Mouse (Mus musculus) R1 (cell line): ENCODE measurements around the gene Maml3.
A peak's percentile ranks its signal among the peaks of the same experiment; 100 is the strongest.

ENCODE experiments used
- DNase-seq: peaks from one replicate; pipeline ENCODE4 v3.0.0-alpha.2; 2018; ENCODE audit warnings: low read depth, low spot score

Maml3 gene

DNA sequence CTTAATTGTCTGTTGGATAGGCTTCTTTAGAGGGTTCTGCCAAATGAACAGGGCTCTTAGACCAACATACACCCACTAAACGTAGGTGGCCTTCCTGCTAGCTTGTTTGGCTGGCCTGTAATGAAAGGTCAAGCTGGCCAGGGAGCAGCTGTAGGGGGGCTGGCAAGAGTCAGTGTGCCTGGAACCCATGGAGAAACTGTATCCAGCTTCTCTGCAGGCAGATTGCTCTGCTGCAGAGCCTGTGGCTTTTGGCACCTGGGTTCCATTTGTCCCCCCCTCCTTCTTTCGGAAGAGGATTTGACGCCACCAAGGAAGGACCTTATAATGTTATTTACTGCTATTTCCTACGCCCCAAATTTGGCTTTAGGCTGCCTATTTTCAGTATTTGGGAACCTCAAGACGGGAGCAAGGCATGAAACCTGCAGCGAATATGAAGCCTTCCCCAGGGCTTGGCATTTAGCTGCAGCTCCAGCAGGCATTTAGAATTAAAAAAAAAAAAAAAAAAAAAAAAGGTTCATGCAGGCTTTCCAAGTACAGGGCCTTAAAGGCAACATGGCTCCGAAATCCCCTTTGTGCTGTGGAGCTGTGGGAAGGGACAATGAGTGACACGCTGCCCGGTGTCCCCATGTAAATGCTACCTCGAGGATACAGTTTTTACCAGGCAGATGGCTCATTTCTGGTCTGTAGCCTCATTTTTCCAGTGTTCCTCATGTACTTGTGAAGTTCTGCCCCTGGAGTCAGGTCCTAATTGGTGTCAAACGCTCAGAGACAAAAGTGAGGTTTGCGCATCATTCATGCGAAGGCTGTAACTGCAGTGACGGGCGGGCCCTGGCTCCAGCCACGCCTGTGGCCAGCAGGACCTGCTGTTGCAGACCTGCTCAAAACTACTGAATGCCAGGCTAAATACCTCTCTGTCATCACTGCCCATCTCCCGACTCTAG lies 356.2 kb downstream of the Maml3 start:
- DNase-seq = no peak

DNA sequence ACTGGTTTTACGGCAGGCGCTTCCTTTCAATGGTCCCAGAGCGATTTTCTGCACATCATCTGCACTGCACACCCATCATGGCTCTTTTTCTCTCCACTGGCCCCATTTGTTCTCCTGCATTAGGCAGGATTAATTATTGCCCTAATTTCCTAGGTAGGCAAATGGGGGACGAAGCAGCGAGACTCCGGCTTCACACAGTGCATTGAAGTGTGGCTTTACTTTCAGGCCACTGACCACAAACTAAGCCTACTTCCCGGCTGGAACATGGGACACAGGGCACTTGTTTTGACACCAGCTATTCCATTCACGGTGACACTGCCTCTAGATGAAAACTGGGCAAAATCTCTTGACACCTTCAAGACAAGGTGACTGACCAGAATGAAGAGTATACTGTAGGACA lies 358.1 kb downstream of the Maml3 start:
- no peak for DNase-seq

DNA sequence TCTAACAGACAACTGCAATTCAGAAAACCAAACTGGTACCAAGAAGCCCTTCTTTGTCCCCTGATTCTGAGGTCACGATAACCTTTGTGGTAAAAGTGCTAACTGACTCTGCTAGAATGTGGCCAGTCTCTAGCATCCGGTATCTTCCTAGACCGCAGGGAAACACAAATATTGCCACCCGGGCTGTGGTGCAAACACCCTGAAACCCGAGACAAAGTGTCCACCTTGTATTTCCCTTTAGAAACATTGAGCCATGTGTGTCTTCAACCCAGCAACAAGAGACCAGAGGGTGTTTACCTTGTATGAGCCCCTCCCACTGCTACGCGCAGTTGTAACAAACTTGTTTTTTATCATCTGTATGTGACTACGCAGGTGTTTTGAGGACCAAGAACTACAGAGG lies 359.7 kb downstream of the Maml3 start:
- DNase-seq = no peak

- DNase-seq = no peak
These were observed 360.5 kb downstream of the Maml3 start for GRCm38 (mm10) chr3:51744339-51744759.

DNA sequence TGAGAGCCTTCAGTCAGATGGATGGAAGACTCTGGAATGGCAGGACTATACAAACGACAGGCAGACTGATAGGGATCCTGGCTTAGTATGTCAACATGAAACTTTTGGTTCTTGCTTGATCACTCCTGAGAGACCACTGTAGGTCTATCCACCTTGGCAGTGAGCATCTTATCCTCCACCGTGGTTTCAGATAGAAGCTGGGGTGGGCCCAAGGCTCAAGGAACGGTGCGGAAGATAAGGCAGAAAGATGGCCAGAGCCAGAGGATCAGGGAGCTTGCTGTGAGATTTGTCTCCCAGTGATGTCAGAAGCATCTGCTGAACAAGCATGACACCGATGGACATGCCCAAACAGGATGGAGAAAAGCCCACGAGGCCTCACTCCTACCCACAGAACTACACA lies 362.5 kb downstream of the Maml3 start:
- DNase-seq = no peak

- peak; percentile 20 for DNase-seq
These were observed 363.1 kb downstream of the Maml3 start for GRCm38 (mm10) chr3:51741824-51742223.

GRCm38 (mm10) chr3:51739835-51740112 lies 365.1 kb downstream of the Maml3 start:
- DNase-seq = no peak

GRCm38 (mm10) chr3:51739049-51739834 lies 365.6 kb downstream of the Maml3 start:
- peak; percentile 24 for DNase-seq

DNA sequence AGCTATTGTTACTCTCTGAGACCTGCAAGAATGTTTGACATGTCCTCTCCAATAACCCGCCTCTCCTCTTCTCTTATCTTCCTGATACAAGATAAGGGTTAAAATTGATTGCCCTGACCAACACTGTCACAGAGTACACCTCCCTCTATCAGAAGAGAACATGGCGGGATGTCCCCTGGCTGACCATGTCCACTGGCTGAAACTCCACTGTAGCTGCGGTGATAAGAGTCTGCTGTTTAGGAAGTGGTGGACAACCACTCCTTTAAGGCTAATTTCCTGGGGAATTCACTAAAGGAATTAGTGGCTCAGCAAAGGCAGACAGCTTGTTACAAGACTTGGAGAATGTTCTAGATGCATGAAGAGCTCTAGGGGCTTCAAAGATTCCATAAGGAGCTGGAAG lies 371.2 kb downstream of the Maml3 start:
- no peak for DNase-seq

DNA sequence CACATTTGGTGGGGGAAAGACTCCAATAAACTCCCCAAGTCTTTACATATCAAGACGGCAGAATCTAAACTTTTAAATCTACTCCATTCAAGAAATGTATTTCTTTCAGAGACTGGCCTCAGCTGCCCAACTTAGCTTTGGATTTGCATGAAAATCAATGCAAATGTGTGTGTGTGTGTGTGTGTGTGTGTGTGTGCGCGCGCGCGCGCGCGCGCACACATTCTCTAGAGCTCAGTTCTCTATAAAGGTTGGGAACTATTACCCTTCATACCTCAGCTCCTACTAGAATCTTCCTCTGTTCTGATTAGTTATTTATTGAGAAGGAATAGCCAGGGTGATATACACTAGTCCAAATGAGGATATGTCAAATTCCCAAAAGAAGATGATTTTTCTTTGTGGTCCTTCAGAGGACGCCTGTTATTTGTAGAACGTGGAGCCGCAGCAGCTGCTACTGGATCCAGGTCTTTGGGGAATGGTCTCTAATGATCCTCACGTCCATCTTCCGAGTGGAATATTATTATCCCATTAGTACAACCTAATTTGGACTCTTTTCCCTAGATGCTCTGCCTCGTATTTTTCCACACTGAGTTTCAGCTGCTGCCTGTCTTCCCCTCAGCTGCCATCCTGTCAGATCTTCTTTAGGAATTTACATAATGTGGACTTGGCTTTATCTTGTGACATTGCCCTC lies 372.8 kb downstream of the Maml3 start:
- DNase-seq = no peak

DNA sequence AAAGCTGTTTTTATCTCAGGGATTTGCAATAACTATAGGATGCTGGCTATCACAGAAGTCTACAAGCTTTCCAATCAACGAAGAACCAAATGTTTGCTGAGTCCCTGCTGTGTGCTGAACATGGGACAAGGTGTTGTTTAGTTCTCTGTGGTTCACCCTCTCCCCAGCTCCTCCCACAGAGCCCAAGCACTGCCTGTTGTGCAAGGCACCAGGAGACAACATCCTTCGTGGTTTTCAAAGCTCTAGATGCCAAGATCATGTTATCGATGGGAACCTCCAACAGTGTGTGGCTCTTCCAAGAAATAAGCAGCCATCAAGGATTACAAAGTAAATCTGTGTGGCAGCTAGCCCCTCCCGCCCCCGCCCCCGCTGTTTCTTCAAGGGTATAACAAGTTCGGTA lies 374.2 kb downstream of the Maml3 start:
- no peak for DNase-seq

- DNase-seq = no peak
These were observed 375.6 kb downstream of the Maml3 start for GRCm38 (mm10) chr3:51729109-51729918.

DNA sequence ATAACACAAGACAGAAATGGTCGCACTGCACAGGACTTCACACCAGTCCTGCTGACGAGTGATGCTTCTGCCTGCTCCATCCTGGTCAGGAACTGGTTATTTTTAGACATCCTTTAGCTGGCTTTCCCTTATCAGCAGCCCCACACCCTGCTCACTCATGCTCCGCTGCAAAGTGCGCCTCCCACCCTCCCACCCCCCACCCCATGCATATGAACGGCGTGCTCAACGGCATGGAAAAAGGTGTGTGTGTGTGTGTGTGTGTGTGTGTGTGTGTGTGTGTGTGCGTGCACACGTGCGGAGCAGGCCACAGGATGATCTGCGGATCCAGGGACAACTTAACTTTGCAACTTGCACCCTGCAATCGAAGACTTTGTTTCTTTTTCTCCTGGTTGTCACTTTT lies 376.4 kb downstream of the Maml3 start:
- DNase-seq = no peak

GRCm38 (mm10) chr3:51727968-51728367 lies 376.9 kb downstream of the Maml3 start:
- no peak for DNase-seq

DNA sequence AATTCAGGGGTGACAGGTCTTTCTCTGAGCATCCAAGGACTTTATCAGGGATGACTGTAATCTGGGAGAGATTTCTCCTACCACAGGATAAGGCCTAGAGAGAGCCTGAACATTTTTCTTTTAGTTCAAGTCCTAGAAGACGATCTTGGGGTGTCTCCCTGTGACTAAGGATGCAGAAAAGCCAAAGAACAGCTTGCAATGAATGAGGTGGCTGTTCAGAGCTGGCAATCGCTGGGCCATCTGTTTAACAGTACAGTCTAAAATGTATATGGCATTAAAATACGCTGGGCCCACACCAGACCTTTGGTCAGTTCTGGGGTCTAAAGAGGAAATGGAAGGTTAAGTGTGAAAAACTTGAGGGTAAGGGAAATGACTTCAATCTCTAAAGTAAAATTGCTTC lies 377.4 kb downstream of the Maml3 start:
- DNase-seq = no peak

DNA sequence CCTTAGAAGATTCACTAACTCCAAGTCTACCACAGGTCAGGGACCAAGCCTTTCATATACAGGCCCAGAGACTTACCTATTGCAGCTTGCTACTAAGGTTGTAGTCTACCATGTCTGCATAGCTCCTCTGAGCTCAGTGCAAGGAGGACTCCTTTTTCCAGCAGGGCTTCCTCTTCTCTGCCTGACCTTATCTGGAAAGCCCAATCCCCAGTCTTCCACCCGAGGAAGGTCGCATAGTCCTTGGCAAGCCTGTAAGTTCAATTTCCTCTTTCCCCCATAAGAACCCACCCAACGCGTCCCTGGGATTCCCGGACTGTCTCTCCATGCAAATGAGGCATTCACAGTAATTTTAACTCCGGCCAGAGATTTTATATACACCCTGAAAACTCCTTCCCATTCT lies 378.6 kb downstream of the Maml3 start:
- no peak for DNase-seq

DNA sequence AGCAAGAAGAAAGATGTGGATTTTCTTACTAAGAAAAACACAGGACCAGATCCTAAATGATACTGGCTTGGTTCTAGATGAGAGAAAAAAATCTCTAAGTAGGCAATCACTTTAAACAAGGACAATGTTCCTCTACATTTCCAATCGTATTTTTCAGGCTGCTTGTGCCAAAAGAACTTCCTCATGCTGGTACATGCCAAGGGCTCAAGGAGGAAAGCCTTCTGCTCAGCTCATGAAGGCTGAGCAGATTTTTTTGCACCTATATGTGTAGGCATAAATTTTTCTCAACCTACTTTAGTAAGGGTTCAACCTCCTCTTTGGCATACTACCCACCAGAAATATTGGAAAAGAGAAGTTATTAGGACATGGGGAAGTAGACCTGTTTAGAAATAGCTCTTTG lies 384.9 kb downstream of the Maml3 start:
- DNase-seq = no peak

DNA sequence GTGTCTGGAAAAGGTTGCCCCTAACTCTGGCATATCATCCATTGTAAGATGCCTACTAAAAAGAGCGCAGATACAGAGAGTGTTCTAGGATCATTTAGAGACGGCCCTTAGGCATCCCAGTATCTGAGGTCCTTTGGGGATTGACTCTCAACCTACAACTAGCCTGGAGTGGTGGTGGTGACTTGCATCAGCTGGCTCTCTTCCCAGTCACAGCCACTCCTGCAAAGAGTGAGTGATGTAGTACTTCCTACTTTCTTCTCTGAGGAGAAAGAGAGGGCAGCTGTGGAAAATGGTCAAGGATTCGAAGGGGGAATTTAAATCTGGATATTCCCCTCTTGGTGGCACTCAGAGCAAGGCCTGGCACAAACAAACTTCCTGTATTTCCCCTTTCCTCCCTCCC lies 385.5 kb downstream of the Maml3 start:
- no peak for DNase-seq

DNA sequence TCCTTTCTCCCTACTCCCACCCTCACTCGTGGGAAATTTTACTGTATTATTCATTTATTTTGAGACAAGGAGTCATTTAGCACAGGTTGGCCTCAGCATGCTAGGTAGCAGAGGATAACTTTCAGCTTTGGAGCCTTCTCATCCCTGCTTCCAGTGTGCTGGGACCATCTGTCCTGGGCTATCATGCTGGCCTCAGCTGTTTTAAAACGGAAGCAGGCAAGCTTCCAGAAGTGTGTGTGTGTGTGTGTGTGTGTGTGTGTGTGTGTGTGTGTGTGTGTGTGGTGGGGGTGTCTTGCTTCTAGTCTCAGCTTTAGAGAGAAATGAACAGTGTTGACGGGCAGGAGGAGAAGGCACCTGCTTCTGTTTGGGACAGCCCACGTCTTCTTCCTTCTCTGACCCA lies 387.0 kb downstream of the Maml3 start:
- no peak for DNase-seq

GRCm38 (mm10) chr3:51717455-51717854 lies 387.4 kb downstream of the Maml3 start:
- DNase-seq = no peak

- no peak for DNase-seq
These were observed 390.4 kb downstream of the Maml3 start for GRCm38 (mm10) chr3:51714469-51714868.

GRCm38 (mm10) chr3:51713233-51713632 lies 391.6 kb downstream of the Maml3 start:
- no peak for DNase-seq
